Mouse (Mus musculus) embryo, embryonic 9.5 days (tissue): Measurements from ENCODE around the gene Dlgap1.

ENCODE experiments used
- DNase-seq: peaks from one replicate; pipeline ENCODE4 v3.0.0-alpha.2; 2017; ENCODE audit errors: extremely low spot score

Gene Dlgap1

DNA sequence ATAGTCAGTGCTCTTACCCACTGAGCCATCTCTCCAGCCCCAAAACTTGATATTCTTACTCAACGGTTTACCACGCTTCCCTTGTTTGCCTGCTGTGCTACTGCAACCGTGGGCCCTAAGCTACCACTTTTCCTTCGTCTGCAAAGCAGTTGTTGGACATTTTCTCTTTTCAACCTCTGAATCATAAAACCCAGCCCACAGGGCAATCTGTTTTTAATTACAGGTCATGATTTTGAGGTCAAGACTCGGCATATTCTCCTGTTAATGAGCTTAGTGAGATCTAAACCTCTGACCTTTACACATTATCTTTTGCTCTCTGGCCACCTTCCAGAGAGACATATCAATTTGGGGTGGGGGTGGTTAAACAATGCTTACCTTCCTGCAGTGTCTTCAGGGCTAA, 869.7 kb downstream of the Dlgap1 start:
- DNase-seq: no peak

- no peak for DNase-seq
These were observed 874.4 kb downstream of the Dlgap1 start for GRCm38 (mm10) chr17:70843252-70843651.

DNA sequence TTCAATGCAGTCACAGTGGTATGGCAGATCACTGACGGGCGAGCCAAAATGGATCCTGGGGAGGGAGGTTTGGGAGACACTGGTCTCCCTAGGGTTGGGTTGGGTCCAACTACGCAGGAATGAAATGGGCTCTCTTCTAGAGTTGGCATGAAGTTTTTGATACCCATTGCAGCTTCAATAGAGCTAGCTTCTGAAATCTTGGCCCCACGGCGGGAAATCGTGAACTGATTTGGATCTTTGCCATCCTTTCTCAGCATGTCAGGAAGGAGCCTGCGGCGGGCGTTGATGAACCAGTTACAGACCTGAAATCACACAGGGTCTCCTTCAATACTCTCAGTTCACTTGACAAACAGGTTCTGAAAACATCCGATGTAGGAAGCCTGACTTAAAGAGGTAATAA, 876.1 kb downstream of the Dlgap1 start:
- no peak for DNase-seq

DNA sequence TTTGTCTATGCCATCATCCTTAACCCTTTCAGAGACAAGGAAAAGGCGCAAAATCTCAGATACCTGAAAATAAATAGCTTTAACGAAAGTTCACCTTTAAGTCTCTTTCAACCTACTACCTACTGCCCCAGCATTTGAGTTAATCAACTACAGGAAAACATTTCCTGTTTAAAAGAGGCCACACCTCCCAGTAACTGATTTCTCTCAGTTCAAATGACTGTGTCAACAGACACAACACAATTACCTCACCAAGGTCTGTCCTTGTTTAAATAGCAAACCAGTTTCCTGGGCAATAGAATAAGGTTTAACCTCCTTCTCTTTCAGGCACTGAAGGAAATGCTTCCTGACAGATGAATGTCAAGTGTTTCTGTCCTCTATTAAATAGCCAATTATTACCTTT, 876.7 kb downstream of the Dlgap1 start:
- no peak for DNase-seq

GRCm38 (mm10) chr17:70846111-70846644, 877.3 kb downstream of the Dlgap1 start:
- DNase-seq: no peak

DNA sequence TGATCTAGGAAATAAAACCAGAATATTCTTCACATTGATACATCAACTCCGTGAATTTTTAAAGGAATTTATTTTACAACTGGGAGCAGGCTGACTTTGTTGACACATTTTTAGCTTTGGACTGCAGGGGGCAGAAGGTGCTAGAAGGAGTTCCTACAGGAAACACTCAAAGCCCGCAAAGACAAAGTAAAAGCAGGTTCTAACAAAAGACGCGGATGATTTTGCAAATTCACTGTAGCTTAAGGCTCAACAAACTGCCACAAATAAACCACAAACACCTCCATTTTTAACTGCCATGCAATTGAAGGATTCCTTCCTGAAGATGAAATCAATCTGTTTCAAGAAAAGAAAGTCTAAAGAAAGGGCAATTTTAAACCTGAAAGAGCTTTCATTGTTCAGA, 878.2 kb downstream of the Dlgap1 start:
- DNase-seq: peak; percentile 55

DNA sequence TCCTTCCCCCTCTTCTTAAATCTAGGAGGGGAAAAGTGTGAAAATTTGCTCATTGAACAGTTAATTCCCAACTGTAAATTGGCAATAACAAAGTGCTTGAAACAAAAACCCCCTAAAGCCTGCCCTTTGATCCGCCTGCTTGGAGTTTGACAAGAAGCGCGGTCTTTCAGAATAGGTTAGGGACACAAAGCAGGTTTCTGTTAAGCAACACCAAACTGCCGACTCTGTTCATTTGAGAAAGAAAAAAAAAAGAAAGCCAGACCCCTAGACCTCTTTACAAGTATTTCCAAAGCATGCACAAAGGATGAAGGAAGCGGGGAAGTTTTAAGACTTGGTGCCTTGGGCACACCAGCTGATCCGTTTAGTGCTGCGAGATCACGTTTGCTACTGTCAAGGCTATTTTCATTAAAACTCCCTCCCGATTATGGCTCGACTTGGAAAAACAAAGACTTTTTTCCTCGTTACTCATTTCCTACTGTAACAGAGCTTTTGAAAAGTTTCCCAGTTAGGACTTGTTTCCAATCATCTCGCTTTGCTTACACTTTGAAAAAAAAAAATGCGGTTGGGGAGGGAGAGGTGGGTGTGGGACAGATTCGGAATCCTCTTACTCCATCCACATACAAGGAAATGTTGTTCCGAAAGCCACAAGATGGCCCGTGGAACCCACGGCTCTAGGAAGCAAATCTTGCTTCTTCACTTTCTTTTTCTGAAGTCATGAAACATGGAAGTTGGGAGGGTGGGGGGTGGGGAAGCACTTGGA, 879.1 kb downstream of the Dlgap1 start:
- DNase-seq: peak; percentile 50

GRCm38 (mm10) chr17:70848511-70849398, 879.9 kb downstream of the Dlgap1 start:
- DNase-seq: peak; percentile 73

GRCm38 (mm10) chr17:70849399-70850232, 880.7 kb downstream of the Dlgap1 start:
- peak; percentile 93 for DNase-seq

DNA sequence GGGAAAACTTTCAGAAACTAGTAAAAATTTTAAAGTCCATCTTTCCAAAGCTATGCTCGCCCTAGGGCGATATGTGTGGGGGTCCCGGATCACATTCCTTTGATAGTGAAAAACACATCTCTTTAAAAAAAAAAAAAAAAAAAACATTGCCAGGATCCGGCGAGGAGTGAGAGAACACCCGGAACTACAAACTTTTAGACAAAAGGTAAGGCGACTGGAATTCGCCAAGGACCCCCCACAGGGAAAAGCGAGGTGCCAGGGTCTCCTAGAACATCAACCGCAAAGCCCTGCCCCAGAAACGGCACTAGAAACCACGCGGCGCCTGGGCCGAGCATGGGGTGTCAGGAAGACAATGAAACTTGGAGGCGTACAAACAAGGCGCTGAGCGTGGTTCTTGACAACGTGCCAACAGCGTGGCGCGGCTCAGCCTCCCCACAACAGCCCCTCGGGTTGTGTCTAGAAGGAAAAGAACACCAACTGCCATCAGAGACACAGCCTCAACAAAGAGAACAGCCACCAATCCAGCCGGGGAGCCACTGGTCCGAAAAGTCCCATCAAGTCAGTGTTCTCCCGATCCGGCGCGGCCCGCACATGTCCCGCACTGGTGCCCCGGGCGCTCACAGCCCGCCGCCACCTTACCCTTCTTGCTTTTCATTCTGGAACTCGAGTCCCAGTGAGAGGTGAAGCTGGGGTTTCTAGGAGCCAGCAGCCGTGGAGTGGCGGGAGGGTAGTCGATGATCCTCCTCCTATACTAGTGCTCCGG, 881.5 kb downstream of the Dlgap1 start:
- peak; percentile 74 for DNase-seq

DNA sequence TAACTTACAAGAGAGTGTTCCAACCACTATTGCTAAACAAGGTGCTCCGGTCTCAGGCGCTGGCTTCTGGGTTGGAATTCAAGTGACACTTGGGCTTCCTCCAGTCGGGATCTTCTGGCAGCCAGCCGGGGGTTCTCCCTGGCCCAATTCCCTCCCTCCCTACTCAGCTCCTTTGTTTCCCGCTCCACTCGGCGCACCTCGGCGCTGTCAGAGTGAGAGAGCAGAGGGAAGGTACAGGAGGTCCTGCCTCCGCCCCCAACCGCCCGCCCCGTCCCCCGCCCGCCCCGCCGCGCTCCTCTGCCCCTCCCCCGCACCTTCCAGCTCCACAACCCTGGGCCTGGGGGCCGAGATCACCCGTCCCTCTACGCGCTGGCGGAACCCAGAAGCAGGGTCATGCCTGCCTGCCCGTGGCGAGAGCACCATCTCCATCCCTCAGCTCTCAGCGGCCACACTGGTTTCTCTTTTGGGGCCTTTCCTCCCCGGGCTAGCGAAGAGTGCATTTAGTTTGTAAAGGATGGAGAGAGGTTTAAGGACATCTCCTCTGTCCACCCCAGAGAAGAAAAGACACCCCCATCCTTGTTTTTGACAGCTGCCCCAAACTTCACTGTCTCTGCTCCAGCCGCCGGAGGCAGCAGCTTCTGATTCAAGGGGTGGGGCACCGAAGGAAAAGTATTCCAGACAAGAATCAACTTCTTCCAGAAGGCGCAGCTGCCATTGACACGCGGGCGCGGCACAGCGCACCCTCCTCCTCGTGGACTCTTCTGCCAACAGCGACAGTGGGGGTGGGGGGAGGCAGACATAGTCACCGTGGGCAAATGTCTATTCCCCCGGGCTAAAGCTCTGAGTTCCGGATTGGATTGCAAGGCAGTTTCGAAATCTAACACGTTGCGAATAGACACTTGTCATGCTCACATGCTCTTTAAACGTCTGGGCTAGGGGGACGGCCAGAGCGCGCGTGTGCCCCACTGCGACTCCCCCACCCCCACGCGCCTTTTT, 882.4 kb downstream of the Dlgap1 start:
- peak; percentile 88 for DNase-seq

GRCm38 (mm10) chr17:70852011-70852685, 883.3 kb downstream of the Dlgap1 start:
- peak; percentile 62 for DNase-seq

DNA sequence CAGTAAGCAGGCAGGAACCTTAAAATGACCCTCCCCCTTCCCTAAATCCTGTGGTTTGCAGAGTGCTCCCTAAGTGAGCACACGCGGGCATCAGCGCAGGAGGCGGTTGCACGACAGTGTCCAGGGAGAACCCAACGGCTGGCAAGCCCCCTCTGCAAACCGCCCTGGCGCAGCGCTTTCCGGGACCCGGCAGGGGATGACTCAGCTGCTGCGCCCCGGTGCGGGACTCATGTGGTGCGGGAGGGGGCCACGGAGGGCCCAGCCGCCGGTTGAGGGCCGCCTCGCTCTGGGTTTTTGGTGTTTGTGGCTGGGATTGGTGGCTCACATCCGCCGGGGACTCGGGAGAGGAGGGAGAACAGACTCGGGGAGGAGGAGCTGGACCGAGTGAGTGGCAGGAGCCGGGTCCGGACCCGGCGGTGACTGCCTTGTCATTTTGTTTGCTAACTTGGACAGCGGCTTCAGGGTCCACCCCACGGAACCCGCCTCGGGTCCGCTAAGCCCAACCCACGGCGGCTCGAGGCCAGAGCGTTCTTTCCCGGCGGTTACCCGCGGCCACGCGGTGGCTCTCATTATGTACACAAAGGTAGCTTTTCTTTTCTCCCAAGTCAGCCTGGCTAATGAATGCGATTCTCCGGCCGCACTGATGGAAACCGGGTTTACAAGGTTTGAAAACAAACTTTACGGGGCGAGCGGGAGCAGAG, 884.0 kb downstream of the Dlgap1 start:
- DNase-seq: peak; percentile 87

DNA sequence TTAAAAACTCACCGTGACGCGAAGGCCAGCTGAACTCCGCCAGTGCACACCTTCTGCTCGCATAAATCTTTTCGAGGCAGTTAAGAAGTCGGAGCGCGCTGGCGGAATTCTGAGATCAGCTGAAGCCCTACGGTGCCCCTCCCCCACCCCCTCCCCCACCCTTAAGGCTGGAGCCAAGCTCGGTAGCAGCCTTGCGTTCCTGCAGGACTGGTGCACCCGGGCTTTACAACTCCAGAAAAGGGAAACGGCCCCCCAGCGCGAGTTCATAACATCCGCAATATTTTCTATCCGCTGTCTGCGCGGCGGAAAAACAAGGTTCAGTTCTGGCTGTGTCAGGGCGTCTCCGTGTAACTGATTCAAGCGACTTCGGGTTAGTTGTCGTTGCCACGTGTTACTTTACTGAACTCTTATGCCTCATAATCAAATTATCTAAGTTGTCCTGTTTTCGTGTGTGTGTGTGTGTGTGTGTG, 884.6 kb downstream of the Dlgap1 start, which contains the start of gene Tgif1:
Tgif1 (minus strand) TSS at position 111 of the 470 bp plus-strand sequence.
- peak; percentile 84 for DNase-seq

GRCm38 (mm10) chr17:70854021-70854420, 885.1 kb downstream of the Dlgap1 start:
- DNase-seq: peak; percentile 37

DNA sequence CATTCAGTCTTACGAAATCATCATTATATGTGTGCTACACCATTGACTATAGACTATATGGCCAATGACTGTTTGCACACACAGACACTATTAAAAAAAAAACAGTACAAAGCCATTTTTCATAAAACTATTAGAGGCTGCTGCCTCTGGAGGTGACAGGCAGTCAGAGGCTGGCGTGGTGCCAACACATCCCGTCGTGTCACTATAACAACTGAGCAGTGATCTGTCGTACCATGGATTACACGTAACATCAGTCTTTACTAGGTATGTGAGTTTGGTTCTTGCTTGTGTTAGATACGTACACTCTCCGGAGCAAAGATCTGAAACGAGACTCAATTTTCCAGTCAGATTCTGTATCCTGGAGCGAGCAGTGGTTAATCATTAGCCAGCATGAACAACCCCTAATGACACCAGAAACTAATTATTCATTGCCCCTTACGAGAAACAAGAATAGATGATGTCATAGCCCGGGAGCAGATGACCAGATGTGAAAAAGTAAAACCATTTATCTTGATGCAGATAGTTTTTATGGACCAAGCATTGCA, 888.1 kb downstream of the Dlgap1 start:
- no peak for DNase-seq

DNA sequence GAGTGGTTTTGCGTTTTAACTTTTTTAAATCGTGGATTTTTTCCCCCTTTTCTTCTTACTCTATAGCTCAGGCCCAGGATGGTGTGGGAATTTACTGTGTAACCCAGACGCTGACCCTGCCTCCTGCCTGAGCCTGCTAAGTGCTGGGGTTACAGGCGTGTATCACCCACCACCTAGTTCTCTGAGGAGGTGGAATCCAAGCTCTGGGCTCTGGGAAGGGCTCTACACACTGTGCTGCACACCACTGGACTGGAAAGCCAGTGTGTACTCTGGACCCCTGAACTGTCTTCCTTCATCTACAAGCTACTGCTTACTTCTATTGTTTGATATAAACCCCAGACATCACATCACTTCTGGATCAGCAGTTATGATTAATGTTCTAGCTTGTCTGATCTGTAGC, 889.9 kb downstream of the Dlgap1 start:
- DNase-seq: no peak

DNA sequence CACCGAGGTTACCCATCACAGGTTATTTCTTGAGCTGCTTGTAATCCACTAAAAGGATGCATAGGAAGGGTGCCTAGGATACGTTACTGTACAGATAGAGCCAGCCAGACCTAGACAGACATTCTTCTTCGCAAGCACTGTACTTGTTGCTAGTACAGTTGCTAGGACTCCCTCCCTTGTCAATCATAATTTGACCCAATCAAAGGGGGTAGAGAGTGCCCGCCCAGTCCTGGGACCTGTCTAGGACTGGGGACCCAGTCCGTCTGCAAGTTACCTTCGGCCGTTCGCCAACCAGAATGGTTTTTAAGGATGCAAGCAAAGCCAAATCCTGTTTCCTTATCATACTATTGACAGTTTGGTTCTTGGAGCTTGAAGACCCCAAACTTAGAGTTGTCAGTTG, 895.2 kb downstream of the Dlgap1 start:
- no peak for DNase-seq
